Mouse (Mus musculus) G1E (cell line): ENCODE results near the gene Rasgef1b. TPM values are rescaled to one million over a fixed set of nuclear protein-coding genes. Genes with fewer than 3 reads are reported as not detected.

ENCODE experiments used
- ATAC-seq: 2 replicates; pipeline ENCODE4 v1.8.0; 2016; ENCODE audit warnings: mild to moderate bottlenecking; ENCODE audit not compliant: insufficient number of reproducible peaks, poor library complexity, low FRiP score, severe bottlenecking; ENCODE audit errors: extremely low read depth
- DNase-seq: peaks from one replicate; pipeline ENCODE4 v3.0.0; 2012; ENCODE audit warnings: low spot score
- H3K27me3 ChIP-seq: 2 replicates; pipeline ENCODE4 v1.6.1; 2012; ENCODE audit warnings: mild to moderate bottlenecking, low read length, inconsistent platforms; ENCODE audit not compliant: insufficient read depth
- H3K36me3 ChIP-seq: replicated peaks from 2 replicates; pipeline ENCODE3; 2012; ENCODE audit warnings: mild to moderate bottlenecking, inconsistent platforms
- H3K4me1 ChIP-seq: 2 replicates; pipeline ENCODE4 v1.6.1; 2012; ENCODE audit warnings: low read depth, low read length, inconsistent platforms, mixed read lengths; ENCODE audit not compliant: insufficient read depth
- H3K4me3 ChIP-seq: 2 replicates; pipeline ENCODE4 v1.5.1; 2012; ENCODE audit warnings: low read depth, mild to moderate bottlenecking, inconsistent platforms, low read length, moderate library complexity, mixed read lengths
- H3K9me3 ChIP-seq: replicated peaks from 2 replicates; pipeline ENCODE4 v1.6.1; 2012; ENCODE audit warnings: inconsistent platforms
- CTCF ChIP-seq: IDR thresholded peaks from 2 replicates; pipeline ENCODE4 v1.5.1; 2012; ENCODE audit warnings: low read depth, low read length, inconsistent platforms, mixed read lengths
- GATA1 ChIP-seq: IDR thresholded peaks from 2 replicates; pipeline ENCODE4 v1.6.1; 2012; ENCODE audit warnings: borderline replicate concordance, low read length, inconsistent platforms, mixed read lengths
- GATA2 ChIP-seq: IDR thresholded peaks from 2 replicates; pipeline ENCODE4 v1.6.1; 2012; ENCODE audit warnings: low read depth, low read length, inconsistent platforms, borderline replicate concordance
- POLR2AphosphoS5 ChIP-seq: IDR thresholded peaks from 2 replicates; pipeline ENCODE4 v1.6.1; 2012; ENCODE audit warnings: low read depth, low read length, inconsistent platforms; ENCODE audit not compliant: insufficient replicate concordance
- TAL1 ChIP-seq: conservative IDR thresholded peaks from 2 replicates; pipeline ENCODE4 v1.6.1; 2012; ENCODE audit warnings: low read depth, low read length, inconsistent platforms, mixed read lengths
- polyA plus RNA-seq: library from polyadenylated mRNA; stranded (reverse); fragments of >175 nt; gene quantifications from 2 replicates; pipeline ENCODE4 v1.2.3, GENCODE M21; 2012
- total RNA-seq, 2 experiments: library from RNA; stranded (forward) in 1 of 2; stranded (reverse) in 1 of 2; fragments of 200-1000 nt in 1 of 2; fragments of >200 nt in 1 of 2; fragmentation: Nextera tagmentation in 1 of 2; gene quantifications; 2 replicates each; pipeline ENCODE4 v1.2.3; 2014 to 2017

The Rasgef1b gene
- total and polyA plus RNA-seq, 3 experiments, result 0.38 TPM; not detected in 2

GRCm38 (mm10) chr5:99404403-99405170 is 324.3 kb downstream of the Rasgef1b start:
- H3K4me1 ChIP-seq, result no peaks in the 10 kb centered on the region
- ATAC-seq (no peak), DNase-seq (no peak)
- H3K4me3 ChIP-seq, result no peak overlapping the region
- H3K27me3 ChIP-seq, result no peaks in the 10 kb centered on the region
- H3K9me3 ChIP-seq, result peaks cover 61% of the 10 kb centered on the region
- H3K36me3 ChIP-seq, result no peaks in the 10 kb centered on the region
- TF ChIP-seq POLR2AphosphoS5 (no peak), GATA2 (no peak), CTCF (no peak), TAL1 (no peak)

DNA sequence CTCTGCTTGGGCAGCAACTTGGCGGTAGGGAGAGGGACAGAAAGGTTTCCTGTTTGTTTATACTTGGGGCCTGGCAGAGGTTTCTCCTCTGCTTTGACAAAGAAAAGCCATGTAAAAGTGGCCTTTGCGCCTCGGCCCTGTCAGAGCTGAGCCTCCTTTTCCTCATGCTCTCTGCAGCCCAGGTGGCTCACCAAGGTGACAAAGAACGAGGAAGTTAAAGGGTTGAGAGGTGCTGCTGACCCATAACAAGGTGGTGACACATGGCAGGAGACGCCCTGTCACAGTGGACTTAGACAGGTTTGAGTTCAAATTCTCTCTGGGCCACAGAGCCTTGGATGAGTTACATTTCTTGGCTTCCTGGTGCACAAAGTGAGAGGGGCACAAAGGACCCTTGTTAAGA is 325.5 kb downstream of the Rasgef1b start:
- no peaks in the 10 kb centered on the region for H3K27me3 ChIP-seq
- H3K36me3 ChIP-seq, result no peaks in the 10 kb centered on the region
- peaks cover 61% of the 10 kb centered on the region for H3K9me3 ChIP-seq
- ATAC-seq (no peak), DNase-seq (no peak)
- TF ChIP-seq TAL1 (no peak), POLR2AphosphoS5 (no peak), GATA1 (no peak), GATA2 (no peak), CTCF (no peak)
- no peaks in the 10 kb centered on the region for H3K4me1 ChIP-seq
- H3K4me3 ChIP-seq, result no peak overlapping the region

DNA sequence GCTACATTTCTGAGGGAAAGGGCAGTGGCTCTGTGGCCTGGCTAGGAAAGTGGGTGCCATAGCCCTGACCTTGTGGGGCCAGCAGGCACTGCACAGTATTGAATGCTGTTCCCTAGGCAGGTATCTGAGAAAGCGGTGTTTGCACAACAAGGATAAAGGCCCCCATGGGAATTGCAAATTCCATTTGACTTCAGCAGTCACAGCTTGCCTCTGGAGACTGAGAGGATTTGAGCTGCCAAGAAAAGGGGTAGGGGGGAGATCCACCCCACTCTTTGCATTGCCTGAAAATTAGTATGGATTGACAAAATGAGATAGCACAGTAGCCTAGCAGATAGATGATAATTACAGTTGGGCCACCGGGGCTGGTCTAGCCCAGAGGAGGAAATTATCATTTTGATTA is 326.1 kb downstream of the Rasgef1b start:
- no peaks in the 10 kb centered on the region for H3K27me3 ChIP-seq
- H3K4me1 ChIP-seq, result no peaks in the 10 kb centered on the region
- H3K9me3 ChIP-seq, result peaks cover 63% of the 10 kb centered on the region
- no peak overlapping the region for H3K4me3 ChIP-seq
- ATAC-seq, result no peak
- no peaks in the 10 kb centered on the region for H3K36me3 ChIP-seq
- DNase-seq, result no peak
- TF ChIP-seq TAL1, result no peak
- TF ChIP-seq GATA1, result no peak
- TF ChIP-seq GATA2, result no peak
- no peak for TF ChIP-seq POLR2AphosphoS5
- no peak for TF ChIP-seq CTCF

GRCm38 (mm10) chr5:99402297-99402696 is 326.6 kb downstream of the Rasgef1b start:
- Histone ChIP-seq H3K9me3 (peaks cover 64% of the 10 kb centered on the region), H3K4me1 (no peaks in the 10 kb centered on the region), H3K36me3 (no peaks in the 10 kb centered on the region), H3K4me3 (no peak overlapping the region), H3K27me3 (no peaks in the 10 kb centered on the region)
- ATAC-seq (no peak), DNase-seq (no peak)
- no peak for TF ChIP-seq GATA1
- TF ChIP-seq TAL1, result no peak
- TF ChIP-seq CTCF, result no peak
- no peak for TF ChIP-seq GATA2

GRCm38 (mm10) chr5:99399855-99400626 is 328.8 kb downstream of the Rasgef1b start:
- ATAC-seq, result no peak
- Histone ChIP-seq H3K4me3 (no peak overlapping the region), H3K36me3 (no peaks in the 10 kb centered on the region), H3K9me3 (peaks cover 56% of the 10 kb centered on the region), H3K27me3 (no peaks in the 10 kb centered on the region), H3K4me1 (no peaks in the 10 kb centered on the region)
- TF ChIP-seq GATA1 (no peak), POLR2AphosphoS5 (no peak), GATA2 (no peak), CTCF (no peak)
- DNase-seq, result no peak

- Histone ChIP-seq H3K36me3 (no peaks in the 10 kb centered on the region), H3K4me3 (no peak overlapping the region), H3K27me3 (no peaks in the 10 kb centered on the region), H3K4me1 (no peaks in the 10 kb centered on the region), H3K9me3 (peaks cover 60% of the 10 kb centered on the region)
- DNase-seq, result no peak
- TF ChIP-seq TAL1, result no peak
- TF ChIP-seq CTCF, result no peak
- no peak for TF ChIP-seq GATA1
- no peak for TF ChIP-seq GATA2
- no peak for TF ChIP-seq POLR2AphosphoS5
- no peak for ATAC-seq
These were observed 330.3 kb downstream of the Rasgef1b start for GRCm38 (mm10) chr5:99398472-99399070.
